Mouse (Mus musculus) intestine, embryonic 16.5 days (tissue): ENCODE results near the gene Nudc. TPM values are rescaled to one million over a fixed set of nuclear protein-coding genes. Genes with fewer than 3 reads are reported as not detected.
A peak's percentile ranks its signal among the peaks of the same experiment; 100 is the strongest.

Source experiments
- ATAC-seq: fragments of 200-750 bp; cut with Nextera tagmentation; 2 replicates; pipeline ENCODE4 v1.8.0; 2017; ENCODE audit warnings: moderate TSS enrichment, moderate library complexity
- H3K27ac ChIP-seq: fragments of 300-500 bp; sonication (generic); 2 replicates; pipeline ENCODE4 v1.5.1; 2014; ENCODE audit warnings: mild to moderate bottlenecking, low read length
- H3K27me3 ChIP-seq: fragments of 300-500 bp; sonication (generic); replicated peaks from 2 replicates; pipeline ENCODE4 v1.6.1; 2014; ENCODE audit warnings: low read length, control low read depth, mixed read lengths; ENCODE audit not compliant: control insufficient read depth, insufficient read depth
- H3K36me3 ChIP-seq: fragments of 300-500 bp; sonication (generic); 2 replicates; pipeline ENCODE4 v1.6.1; 2014; ENCODE audit warnings: low read length, control low read depth; ENCODE audit not compliant: control insufficient read depth, insufficient read depth
- H3K4me1 ChIP-seq: fragments of 300-500 bp; sonication (generic); 2 replicates; pipeline ENCODE4 v1.6.1; 2014; ENCODE audit warnings: low read length, control low read depth, mixed read lengths; ENCODE audit not compliant: control insufficient read depth, insufficient read depth
- H3K4me2 ChIP-seq: fragments of 300-500 bp; sonication (generic); 2 replicates; pipeline ENCODE4 v1.6.1; 2014; ENCODE audit warnings: low read depth, low read length, control low read depth
- H3K4me3 ChIP-seq: fragments of 300-500 bp; sonication (generic); 2 replicates; pipeline ENCODE4 v1.5.1; 2014; ENCODE audit warnings: mild to moderate bottlenecking, low read length
- H3K9ac ChIP-seq: fragments of 300-500 bp; sonication (generic); 2 replicates; pipeline ENCODE4 v1.6.1; 2014; ENCODE audit warnings: low read depth, low read length
- H3K9me3 ChIP-seq: fragments of 300-500 bp; sonication (generic); 2 replicates; pipeline ENCODE4 v1.6.1; 2016; ENCODE audit warnings: low read length, control low read depth; ENCODE audit not compliant: control insufficient read depth
- WGBS: fragments of 180-500 bp; shearing (Covaris S2); extraction: QIAGEN DNeasy Blood & Tissue Kit; methylation state at CpG from one replicate; pipeline ENCODE4 v1.1.7; 2014; 5-methylcytosine and 5-hydroxymethylcytosine counted together
- polyA plus RNA-seq: library from polyadenylated mRNA; unstranded; fragments of >200 nt; fragmentation: Nextera tagmentation; extraction: Ambion mirVana; gene quantifications from 2 replicates; pipeline ENCODE4 v1.2.1, GENCODE M21; 2015

Nudc gene
- polyA plus RNA-seq, 1 experiment from 2014 or later: 228 TPM

GRCm38 (mm10) chr4:133552768-133553447 is 7.1 kb upstream of the Nudc start, which contains the start of gene Nr0b2:
TSS of gene Nr0b2 (plus strand) at chr4:133553376.
- peak; percentile 89 for ATAC-seq
- peak within 1 kb of the TSS; percentile 35 for H3K4me3 ChIP-seq
- H3K27me3 ChIP-seq: no peaks in the 10 kb centered on the region
- H3K4me2 ChIP-seq: peak within 1 kb of the TSS; percentile 37
- no peaks in the 10 kb centered on the region for H3K36me3 ChIP-seq
- 47% methylated on average over 10 of the region's 10 CpGs for WGBS
- peaks cover 13% of the 10 kb centered on the region for H3K4me1 ChIP-seq
- H3K9me3 ChIP-seq: 0 out of 2 replicates have a peak, but pooled peaks cover 2% of the 10 kb centered on the region
- H3K9ac ChIP-seq: peak within 1 kb of the TSS; percentile 60
- peak within 1 kb of the TSS; percentile 83 for H3K27ac ChIP-seq

- Histone ChIP-seq H3K4me1 (peaks cover 9% of the 10 kb centered on the region), H3K9me3 (0 out of 2 replicates have a peak, but pooled peaks cover 2% of the 10 kb centered on the region), H3K4me3 (no peak overlapping the region), H3K27me3 (no peaks in the 10 kb centered on the region), H3K4me2 (no peak overlapping the region), H3K27ac (peak overlapping the region; percentile 83; the same call in 1 of the 2 replicates), H3K9ac (no peak overlapping the region; the same call in 1 of the 2 replicates), H3K36me3 (no peaks in the 10 kb centered on the region)
- ATAC-seq: no peak
- 75% methylated on average over 1 of the region's 1 CpGs for WGBS
Measured at GRCm38 (mm10) chr4:133552029-133552428, 6.2 kb upstream of the Nudc start.

GRCm38 (mm10) chr4:133536652-133537051 is 9.1 kb downstream of the Nudc start:
- Histone ChIP-seq H3K9ac (peak overlapping the region; percentile 12; the same call in 1 of the 2 replicates), H3K4me1 (peaks cover 9% of the 10 kb centered on the region; the same call in 1 of the 2 replicates), H3K9me3 (no peaks in the 10 kb centered on the region), H3K36me3 (peaks cover 27% of the 10 kb centered on the region), H3K27ac (peak overlapping the region; percentile 80), H3K4me2 (no peak overlapping the region), H3K27me3 (no peaks in the 10 kb centered on the region), H3K4me3 (no peak overlapping the region)
- peak; percentile 45; the same call in 1 of the 2 replicates for ATAC-seq
- WGBS: 77% methylated on average over 5 of the region's 5 CpGs

DNA sequence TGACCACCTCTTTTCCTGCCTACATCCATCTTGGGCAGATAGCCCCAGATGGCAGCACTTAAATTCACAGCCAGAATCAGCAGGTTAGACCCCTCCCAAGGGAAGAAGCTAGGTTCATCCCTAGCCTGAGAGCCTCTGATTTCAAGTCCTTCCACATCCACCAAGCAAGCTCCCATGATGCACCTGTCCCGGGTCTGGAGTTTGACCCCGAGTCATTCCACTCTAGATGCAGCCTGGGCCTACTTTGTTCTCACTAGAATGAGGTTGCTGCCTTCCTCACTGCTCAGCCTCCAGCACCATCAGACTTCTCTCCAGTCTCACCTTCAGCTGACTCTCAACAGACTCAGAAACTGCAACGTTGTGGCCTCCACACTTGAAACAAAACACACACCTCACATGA is 9.7 kb downstream of the Nudc start:
- no peak overlapping the region for H3K4me2 ChIP-seq
- peaks cover 27% of the 10 kb centered on the region for H3K36me3 ChIP-seq
- ATAC-seq: peak; percentile 22; the same call in 1 of the 2 replicates
- H3K27ac ChIP-seq: peak overlapping the region; percentile 80
- peak overlapping the region; percentile 12; the same call in 1 of the 2 replicates for H3K9ac ChIP-seq
- H3K4me1 ChIP-seq: peaks cover 9% of the 10 kb centered on the region; the same call in 1 of the 2 replicates
- no peak overlapping the region for H3K4me3 ChIP-seq
- WGBS: 81% methylated on average over 3 of the region's 3 CpGs
- H3K9me3 ChIP-seq: no peaks in the 10 kb centered on the region
- no peaks in the 10 kb centered on the region for H3K27me3 ChIP-seq

GRCm38 (mm10) chr4:133532777-133533176 is 13.0 kb downstream of the Nudc start:
- no peak overlapping the region for H3K27ac ChIP-seq
- H3K9ac ChIP-seq: no peak overlapping the region
- H3K4me3 ChIP-seq: no peak overlapping the region
- H3K9me3 ChIP-seq: no peaks in the 10 kb centered on the region
- ATAC-seq: no peak
- H3K27me3 ChIP-seq: no peaks in the 10 kb centered on the region
- H3K4me2 ChIP-seq: no peak overlapping the region
- 77% methylated on average over 3 of the region's 3 CpGs for WGBS
- peaks cover 32% of the 10 kb centered on the region for H3K36me3 ChIP-seq
- H3K4me1 ChIP-seq: peaks cover 14% of the 10 kb centered on the region

- H3K4me2 ChIP-seq: peak overlapping the region; percentile 38; the same call in 1 of the 2 replicates
- ATAC-seq: peak; percentile 80
Measured at GRCm38 (mm10) chr4:133527788-133528187, 18.0 kb downstream of the Nudc start.

GRCm38 (mm10) chr4:133521502-133521901 is 24.3 kb downstream of the Nudc start:
- Histone ChIP-seq H3K4me1 (peaks cover 4% of the 10 kb centered on the region; the same call in 1 of the 2 replicates), H3K4me2 (no peak overlapping the region), H3K9me3 (0 out of 2 replicates have a peak, but pooled peaks cover 3% of the 10 kb centered on the region), H3K27ac (no peak overlapping the region), H3K9ac (no peak overlapping the region), H3K27me3 (peaks cover 21% of the 10 kb centered on the region), H3K4me3 (no peak overlapping the region), H3K36me3 (no peaks in the 10 kb centered on the region)
- WGBS: 57% methylated on average over 2 of the region's 2 CpGs
- no peak for ATAC-seq

More at GRCm38 (mm10) chr4:133527788-133528187, 18.0 kb downstream of the Nudc start:
- Histone ChIP-seq H3K4me1 (peaks cover 5% of the 10 kb centered on the region; the same call in 1 of the 2 replicates), H3K27ac (no peak overlapping the region), H3K36me3 (peaks cover 16% of the 10 kb centered on the region), H3K4me3 (no peak overlapping the region), H3K9ac (peak overlapping the region; percentile 40; the same call in 1 of the 2 replicates), H3K9me3 (0 out of 2 replicates have a peak, but pooled peaks cover 3% of the 10 kb centered on the region), H3K27me3 (no peaks in the 10 kb centered on the region)
- WGBS: 57% methylated on average over 16 of the region's 16 CpGs

DNA sequence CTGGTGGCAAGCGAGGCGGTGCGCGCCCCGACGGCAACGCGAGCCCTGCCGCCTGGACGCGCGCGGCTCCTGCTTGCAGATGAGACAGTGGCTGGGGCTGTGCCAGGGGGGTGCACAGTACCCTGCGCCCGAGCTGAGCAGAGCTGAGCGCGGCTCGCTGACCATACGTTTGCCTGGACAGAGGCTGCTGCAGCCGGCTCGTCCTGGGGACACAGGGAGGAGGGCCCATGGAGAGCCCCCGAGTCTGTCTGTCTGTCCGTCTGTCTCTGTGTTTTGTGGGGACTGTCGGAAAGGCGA is 26.5 kb downstream of the Nudc start:
- peak; percentile 65; the same call in 1 of the 2 replicates for ATAC-seq
- Histone ChIP-seq H3K9ac (peak overlapping the region; percentile 79), H3K27me3 (peaks cover 21% of the 10 kb centered on the region), H3K4me3 (peak overlapping the region; percentile 62), H3K27ac (peak overlapping the region; percentile 90), H3K9me3 (no peaks in the 10 kb centered on the region), H3K4me1 (peaks cover 4% of the 10 kb centered on the region; the same call in 1 of the 2 replicates), H3K36me3 (no peaks in the 10 kb centered on the region), H3K4me2 (peak overlapping the region; percentile 51)
- 4% methylated on average over 25 of the region's 25 CpGs for WGBS

- Histone ChIP-seq H3K4me2 (peak within 1 kb of the TSS; percentile 51), H3K4me3 (peak within 1 kb of the TSS; percentile 62), H3K27ac (peak within 1 kb of the TSS; percentile 90), H3K27me3 (peaks cover 21% of the 10 kb centered on the region), H3K9ac (peak within 1 kb of the TSS; percentile 79), H3K36me3 (no peaks in the 10 kb centered on the region), H3K4me1 (peaks cover 4% of the 10 kb centered on the region; the same call in 1 of the 2 replicates), H3K9me3 (no peaks in the 10 kb centered on the region)
- WGBS: 2% methylated on average over 63 of the region's 69 CpGs
- peak; percentile 97 for ATAC-seq
Measured at GRCm38 (mm10) chr4:133518601-133519368, 27.0 kb downstream of the Nudc start, which contains the start of gene Kdf1. TSS of gene Kdf1 (plus strand) at chr4:133518963.
